Mouse (Mus musculus): ENCODE measurements around the gene Cbx4. TPM values are rescaled to one million over a fixed set of nuclear protein-coding genes. Genes with fewer than 3 reads are reported as not detected.
A peak's percentile ranks its signal among the peaks of the same experiment; 100 is the strongest.

Cbx4 gene
- polyA plus RNA-seq, 1 experiment from 2014 or later = 7.7 TPM

DNA sequence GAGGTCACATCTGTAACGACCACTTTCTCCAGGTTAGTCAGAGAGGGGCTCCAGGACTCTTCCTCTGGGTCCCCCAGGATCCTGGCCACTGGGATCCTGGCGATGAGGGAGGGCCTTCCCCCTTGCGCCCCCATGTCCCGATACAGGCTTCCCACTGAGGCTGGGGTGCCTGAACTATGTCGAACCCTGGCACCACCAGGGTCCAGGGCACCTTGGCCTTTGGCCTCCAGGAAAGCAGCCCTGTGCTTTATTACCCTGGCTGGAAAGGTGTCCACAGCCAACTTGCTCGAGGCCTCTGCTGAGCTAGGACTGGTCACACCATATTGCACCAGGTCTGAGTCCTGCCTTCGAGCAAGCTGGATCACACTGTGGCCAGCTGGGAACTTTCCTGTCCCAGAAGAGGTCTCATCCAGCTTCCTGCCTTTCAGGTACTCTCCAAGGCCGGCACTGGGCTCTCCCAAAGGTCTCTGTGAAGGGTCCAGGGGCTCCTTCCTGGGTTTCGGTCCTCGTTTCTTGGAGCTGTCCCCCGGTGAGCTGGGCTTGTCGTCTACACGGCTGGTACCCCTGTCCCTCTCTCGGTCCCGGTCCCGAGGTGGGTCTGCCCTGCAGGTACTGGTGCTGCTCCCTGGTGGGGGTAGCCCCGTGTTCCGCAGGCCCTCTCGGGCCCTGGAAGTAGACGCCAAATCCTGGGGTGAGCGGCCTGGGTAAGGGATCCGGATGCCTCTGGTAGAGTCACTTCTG, 47.1 kb downstream of the Cbx4 start:
- Histone ChIP-seq H3K27me3 (ENCODE audit: control insufficient read depth, insufficient read depth, low read length) (peaks cover 82% of the 10 kb centered on the region), H3K27ac (ENCODE audit: low read depth, low read length) (no peak overlapping the region), H3K9ac (ENCODE audit: low read depth, low read length) (no peak overlapping the region), H3K36me3 (ENCODE audit: control insufficient read depth, insufficient read depth, low read length) (peaks cover 4% of the 10 kb centered on the region), H3K4me2 (no peak overlapping the region), H3K4me1 (ENCODE audit: control insufficient read depth, insufficient read depth, low read length) (peaks cover 33% of the 10 kb centered on the region), H3K4me3 (ENCODE audit: low read depth, low read length) (no peak overlapping the region), H3K9me3 (replicated peaks; ENCODE audit: control insufficient read depth, low read length) (no peaks in the 10 kb centered on the region)
- WGBS (ENCODE audit: insufficient replicate concordance) = 48% methylated on average over 22 of the region's 22 CpGs
- ATAC-seq (replicated peaks; ENCODE audit: insufficient number of reproducible peaks, low FRiP score, low TSS enrichment) = no peak

DNA sequence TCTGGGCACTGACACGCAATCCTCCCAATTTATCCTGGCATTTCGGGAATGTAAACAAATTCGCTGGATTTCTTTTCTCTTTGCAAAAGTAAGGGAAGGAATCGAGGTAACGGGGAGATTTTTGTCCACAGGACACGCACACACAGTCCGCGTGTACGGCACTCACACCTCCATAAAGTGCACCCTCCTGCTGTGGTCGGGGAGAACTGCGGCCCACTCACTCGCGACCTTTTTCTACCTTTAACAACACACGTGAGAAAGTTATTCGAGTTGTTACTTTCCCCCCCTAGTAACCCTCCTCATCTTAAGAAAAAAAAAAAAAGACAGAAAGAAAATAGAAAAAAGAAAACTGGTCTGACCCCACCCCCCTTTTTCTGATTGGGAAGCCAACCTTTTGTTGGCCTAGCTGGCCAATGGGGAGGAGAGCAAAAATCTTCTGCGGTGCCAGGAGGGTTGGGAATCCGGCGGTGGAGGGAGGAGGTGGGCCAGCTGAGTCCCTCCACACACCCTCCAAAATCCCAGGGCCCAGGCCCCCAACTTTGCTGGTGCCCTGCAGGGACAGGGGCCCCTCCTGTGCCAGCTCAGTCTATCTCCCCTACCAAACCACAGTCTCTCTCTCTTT, 48.1 kb downstream of the Cbx4 start:
- no peak for ATAC-seq (replicated peaks; ENCODE audit: insufficient number of reproducible peaks, low FRiP score, low TSS enrichment)
- WGBS (ENCODE audit: insufficient replicate concordance) = 6% methylated on average over 18 of the region's 18 CpGs

DNA sequence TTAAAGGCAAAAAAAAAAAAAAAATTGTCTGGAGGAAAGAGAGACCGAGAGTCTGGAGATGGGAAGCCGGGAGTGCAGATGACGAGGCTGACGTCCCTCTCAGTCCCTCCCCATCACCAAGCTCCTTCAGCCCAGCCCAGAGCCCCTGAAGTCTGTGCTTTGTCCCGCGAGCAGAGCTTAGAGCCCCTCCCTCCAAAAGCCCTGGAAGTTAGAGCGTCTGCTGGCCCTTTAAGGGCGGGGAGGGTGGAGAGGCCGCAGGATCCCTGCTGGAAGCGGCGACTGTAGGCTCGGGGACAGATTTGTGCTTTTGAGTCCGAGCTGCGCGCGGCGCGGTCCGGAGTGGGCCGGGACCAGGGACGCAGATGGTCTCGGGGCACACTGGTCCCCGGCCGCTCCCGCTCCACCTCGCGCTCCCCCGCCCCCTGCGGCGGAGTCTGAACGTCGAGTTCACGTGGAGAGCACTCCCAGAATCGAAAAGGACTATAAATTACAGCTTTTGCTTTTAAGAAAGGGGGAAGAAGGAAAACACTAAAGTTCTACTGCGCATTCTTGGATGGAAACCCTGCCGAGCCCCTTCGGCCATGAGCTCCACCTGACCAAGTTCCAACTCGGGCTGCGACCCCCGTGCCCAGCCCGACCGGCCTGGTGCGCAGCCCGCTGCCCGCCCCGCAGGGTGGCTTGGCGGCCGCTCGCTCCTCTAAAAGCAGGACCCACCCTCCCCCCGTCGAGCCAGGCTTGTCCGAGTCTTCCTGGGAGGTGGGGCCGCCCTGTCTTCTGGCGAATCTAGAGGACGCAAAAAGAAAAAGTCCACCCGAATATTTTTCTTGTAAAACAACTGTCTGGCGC, 48.9 kb downstream of the Cbx4 start:
- Histone ChIP-seq H3K27me3 (ENCODE audit: control insufficient read depth, insufficient read depth, low read length) (peaks cover 72% of the 10 kb centered on the region), H3K4me1 (ENCODE audit: control insufficient read depth, insufficient read depth, low read length) (peaks cover 32% of the 10 kb centered on the region), H3K9me3 (replicated peaks; ENCODE audit: control insufficient read depth, low read length) (no peaks in the 10 kb centered on the region), H3K9ac (ENCODE audit: low read depth, low read length) (peak overlapping the region; percentile 23; the same call in 1 of the 2 replicates), H3K4me2 (peak overlapping the region; percentile 78), H3K4me3 (ENCODE audit: low read depth, low read length) (peak overlapping the region; percentile 47), H3K27ac (ENCODE audit: low read depth, low read length) (no peak overlapping the region), H3K36me3 (ENCODE audit: control insufficient read depth, insufficient read depth, low read length) (peaks cover 4% of the 10 kb centered on the region)
- ATAC-seq (replicated peaks; ENCODE audit: insufficient number of reproducible peaks, low FRiP score, low TSS enrichment) = no peak
- 1% methylated on average over 57 of the region's 57 CpGs for WGBS (ENCODE audit: insufficient replicate concordance)

More for the DNA sequence above, 48.1 kb downstream of the Cbx4 start:
- Histone ChIP-seq H3K27ac (ENCODE audit: low read depth, low read length) (no peak overlapping the region), H3K9me3 (replicated peaks; ENCODE audit: control insufficient read depth, low read length) (no peaks in the 10 kb centered on the region), H3K36me3 (ENCODE audit: control insufficient read depth, insufficient read depth, low read length) (peaks cover 4% of the 10 kb centered on the region), H3K27me3 (ENCODE audit: control insufficient read depth, insufficient read depth, low read length) (peaks cover 80% of the 10 kb centered on the region), H3K4me2 (peak overlapping the region; percentile 78), H3K4me3 (ENCODE audit: low read depth, low read length) (peak overlapping the region; percentile 47), H3K4me1 (ENCODE audit: control insufficient read depth, insufficient read depth, low read length) (peaks cover 34% of the 10 kb centered on the region), H3K9ac (ENCODE audit: low read depth, low read length) (peak overlapping the region; percentile 23; the same call in 1 of the 2 replicates)

DNA sequence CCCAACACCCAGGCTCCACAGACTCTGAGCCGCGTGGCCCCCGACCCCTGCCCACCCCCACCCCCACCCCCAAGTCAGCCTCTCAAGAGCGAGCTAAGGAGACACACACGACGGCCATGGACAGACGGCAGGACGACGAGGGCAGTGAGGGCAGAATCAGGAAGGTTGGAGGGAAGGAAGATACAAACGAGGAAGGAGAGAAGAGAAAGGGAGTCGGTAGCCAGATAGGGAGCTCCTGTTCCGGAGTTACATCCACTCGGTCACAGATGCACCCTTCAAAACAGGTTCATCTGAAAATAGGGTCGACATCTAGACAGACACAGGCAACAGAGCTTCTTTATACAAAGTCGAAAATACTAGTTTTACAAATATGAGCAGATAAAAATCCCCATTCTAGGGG, 49.6 kb downstream of the Cbx4 start:
- peak overlapping the region; percentile 47; the same call in 1 of the 2 replicates for H3K4me3 ChIP-seq (ENCODE audit: low read depth, low read length)
- no peak for ATAC-seq (replicated peaks; ENCODE audit: insufficient number of reproducible peaks, low FRiP score, low TSS enrichment)
- H3K27ac ChIP-seq (ENCODE audit: low read depth, low read length) = no peak overlapping the region
- H3K9ac ChIP-seq (ENCODE audit: low read depth, low read length) = no peak overlapping the region
- no peaks in the 10 kb centered on the region for H3K9me3 ChIP-seq (replicated peaks; ENCODE audit: control insufficient read depth, low read length)
- peaks cover 4% of the 10 kb centered on the region for H3K36me3 ChIP-seq (ENCODE audit: control insufficient read depth, insufficient read depth, low read length)
- peaks cover 29% of the 10 kb centered on the region for H3K4me1 ChIP-seq (ENCODE audit: control insufficient read depth, insufficient read depth, low read length)
- H3K27me3 ChIP-seq (ENCODE audit: control insufficient read depth, insufficient read depth, low read length) = peaks cover 65% of the 10 kb centered on the region
- peak overlapping the region; percentile 78 for H3K4me2 ChIP-seq
- 3% methylated on average over 15 of the region's 15 CpGs for WGBS (ENCODE audit: insufficient replicate concordance)

DNA sequence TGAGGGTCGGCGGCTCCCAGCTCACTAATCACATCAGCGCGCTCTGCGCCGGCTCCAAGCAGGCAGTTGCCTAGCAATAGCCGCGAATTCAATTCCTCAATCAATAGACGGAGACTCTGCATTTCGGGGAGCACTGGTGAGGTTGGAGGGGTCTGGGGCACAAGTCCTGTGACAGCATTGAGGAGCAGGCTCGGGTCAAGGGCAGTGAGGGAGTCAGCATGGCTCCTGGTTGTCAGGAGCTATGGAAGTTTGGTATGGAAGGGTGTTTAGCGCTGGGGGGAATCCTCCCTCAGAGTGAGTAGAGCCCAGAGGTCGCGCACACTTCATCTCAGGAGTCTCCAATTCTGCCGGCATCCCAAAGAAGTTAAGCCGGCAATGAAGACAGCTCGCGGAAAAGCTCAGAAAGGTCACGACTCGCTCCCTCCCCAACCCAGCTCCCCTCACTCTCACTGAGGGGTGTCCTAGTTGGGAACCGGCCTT, 50.3 kb downstream of the Cbx4 start:
- WGBS (ENCODE audit: insufficient replicate concordance) = 1% methylated on average over 21 of the region's 21 CpGs
- no peak for ATAC-seq (replicated peaks; ENCODE audit: insufficient number of reproducible peaks, low FRiP score, low TSS enrichment)
- H3K4me3 ChIP-seq (ENCODE audit: low read depth, low read length) = 0 out of 2 replicates have a peak overlapping the region, but pooled peaks have one; percentile 5
- H3K36me3 ChIP-seq (ENCODE audit: control insufficient read depth, insufficient read depth, low read length) = peaks cover 4% of the 10 kb centered on the region
- H3K27me3 ChIP-seq (ENCODE audit: control insufficient read depth, insufficient read depth, low read length) = peaks cover 63% of the 10 kb centered on the region
- no peak overlapping the region for H3K9ac ChIP-seq (ENCODE audit: low read depth, low read length)
- peak overlapping the region; percentile 16; the same call in 1 of the 2 replicates for H3K4me2 ChIP-seq
- no peaks in the 10 kb centered on the region for H3K9me3 ChIP-seq (replicated peaks; ENCODE audit: control insufficient read depth, low read length)
- no peak overlapping the region for H3K27ac ChIP-seq (ENCODE audit: low read depth, low read length)
- peaks cover 29% of the 10 kb centered on the region for H3K4me1 ChIP-seq (ENCODE audit: control insufficient read depth, insufficient read depth, low read length)

DNA sequence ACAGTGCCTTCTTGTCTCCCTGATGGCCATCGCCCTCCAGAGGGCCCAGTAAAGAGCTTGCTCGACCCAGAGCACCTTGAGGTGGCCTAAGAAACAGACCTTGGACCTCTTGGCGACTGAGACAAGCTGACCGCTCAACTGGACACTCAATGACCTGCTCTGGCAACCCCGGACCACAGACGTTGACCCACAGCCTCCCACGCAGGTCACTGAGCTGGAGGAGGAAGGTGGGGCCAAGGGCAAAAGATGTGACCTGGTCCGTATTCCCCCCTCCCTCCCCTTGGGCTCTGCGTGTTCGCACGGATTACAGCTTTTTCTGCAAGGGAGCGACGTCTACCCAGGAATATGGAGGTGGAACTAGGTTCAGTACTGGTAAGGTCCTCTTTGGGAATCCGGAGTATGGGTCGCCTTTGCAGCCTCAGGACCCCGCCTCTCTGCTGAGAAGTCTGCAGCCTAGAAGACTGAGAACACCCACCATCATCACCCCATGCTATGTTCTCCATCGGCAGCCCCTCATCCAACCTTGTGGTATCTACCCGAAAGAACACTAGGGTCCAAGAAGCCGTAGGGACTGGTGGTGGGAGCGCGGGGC, 50.8 kb downstream of the Cbx4 start:
- H3K9ac ChIP-seq (ENCODE audit: low read depth, low read length) = no peak overlapping the region
- peak overlapping the region; percentile 16; the same call in 1 of the 2 replicates for H3K4me2 ChIP-seq
- peaks cover 63% of the 10 kb centered on the region for H3K27me3 ChIP-seq (ENCODE audit: control insufficient read depth, insufficient read depth, low read length)
- peak overlapping the region; percentile 5; the same call in 1 of the 2 replicates for H3K4me3 ChIP-seq (ENCODE audit: low read depth, low read length)
- no peak for ATAC-seq (replicated peaks; ENCODE audit: insufficient number of reproducible peaks, low FRiP score, low TSS enrichment)
- H3K4me1 ChIP-seq (ENCODE audit: control insufficient read depth, insufficient read depth, low read length) = peaks cover 28% of the 10 kb centered on the region
- no peaks in the 10 kb centered on the region for H3K9me3 ChIP-seq (replicated peaks; ENCODE audit: control insufficient read depth, low read length)
- H3K27ac ChIP-seq (ENCODE audit: low read depth, low read length) = no peak overlapping the region
- peaks cover 4% of the 10 kb centered on the region for H3K36me3 ChIP-seq (ENCODE audit: control insufficient read depth, insufficient read depth, low read length)
- WGBS (ENCODE audit: insufficient replicate concordance) = 2% methylated on average over 21 of the region's 21 CpGs

DNA sequence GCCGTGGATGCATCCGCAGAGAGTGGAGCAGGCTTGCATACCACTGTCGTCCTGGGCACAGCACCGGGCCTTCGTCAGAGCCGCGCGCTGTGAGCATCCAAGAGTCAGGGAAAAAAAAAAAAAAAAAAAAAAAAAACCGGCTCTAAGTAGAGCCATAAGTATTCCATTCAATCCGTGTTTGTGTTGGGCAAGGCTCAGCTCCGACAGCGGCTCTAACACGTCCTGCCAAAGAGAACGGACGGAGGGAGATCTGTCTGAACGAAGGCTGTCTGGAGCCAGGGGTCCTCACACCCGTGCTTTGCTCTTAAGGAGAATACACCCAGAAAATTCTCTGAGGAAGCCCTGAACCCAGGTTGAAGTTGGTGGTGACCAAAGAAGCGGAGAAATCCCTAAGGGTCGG, 51.4 kb downstream of the Cbx4 start:
- H3K4me2 ChIP-seq = peak overlapping the region; percentile 57
- no peak overlapping the region for H3K9ac ChIP-seq (ENCODE audit: low read depth, low read length)
- peaks cover 23% of the 10 kb centered on the region for H3K4me1 ChIP-seq (ENCODE audit: control insufficient read depth, insufficient read depth, low read length)
- no peaks in the 10 kb centered on the region for H3K9me3 ChIP-seq (replicated peaks; ENCODE audit: control insufficient read depth, low read length)
- H3K36me3 ChIP-seq (ENCODE audit: control insufficient read depth, insufficient read depth, low read length) = peaks cover 7% of the 10 kb centered on the region
- H3K4me3 ChIP-seq (ENCODE audit: low read depth, low read length) = peak overlapping the region; percentile 34
- no peak overlapping the region for H3K27ac ChIP-seq (ENCODE audit: low read depth, low read length)
- under 1% methylated on average over 19 of the region's 19 CpGs for WGBS (ENCODE audit: insufficient replicate concordance)
- ATAC-seq (replicated peaks; ENCODE audit: insufficient number of reproducible peaks, low FRiP score, low TSS enrichment) = no peak
- H3K27me3 ChIP-seq (ENCODE audit: control insufficient read depth, insufficient read depth, low read length) = peaks cover 63% of the 10 kb centered on the region
